Mouse (Mus musculus) heart, adult 2 months (tissue): ENCODE measurements around the gene Rfxank.

ENCODE experiments used
- CTCF ChIP-seq: fragments of 200-600 bp; IDR thresholded peaks from 2 replicates; pipeline ENCODE4 v1.8.1; 2022; ENCODE audit warnings: antibody characterized with exemption, mild to moderate bottlenecking, moderate library complexity
- POLR2A ChIP-seq: fragments of 200-500 bp; IDR thresholded peaks from 2 replicates; pipeline ENCODE4 v1.6.1; 2011; ENCODE audit warnings: mild to moderate bottlenecking, low read depth, low read length, control low read depth; ENCODE audit not compliant: insufficient read depth

DNA sequence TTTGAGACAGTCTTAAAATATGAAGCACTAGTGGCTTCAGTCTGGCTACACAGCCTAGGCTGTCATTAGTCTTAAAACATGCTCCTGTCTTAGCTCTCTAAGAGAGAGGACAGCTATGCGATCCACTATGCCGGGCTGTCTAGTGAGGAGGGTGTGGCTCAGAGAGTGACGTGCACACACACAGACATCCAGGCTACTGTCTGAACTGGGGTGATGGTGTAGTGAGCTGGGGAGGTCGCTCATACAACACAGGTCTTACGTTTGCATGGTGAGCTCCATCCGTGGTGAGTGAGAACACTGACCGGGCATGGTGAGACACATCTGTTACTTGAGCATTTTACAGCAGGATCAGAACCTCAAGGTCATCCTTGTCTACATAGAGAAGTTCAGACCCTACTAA, 32.3 kb upstream of the Rfxank start:
- TF ChIP-seq CTCF (no peak), POLR2A (no peak)
